In genomic region chr5:121711174-121711927, GRCm38 (mm10) we compare ENCODE assay signal across 8 mouse cellular contexts. TPM values are rescaled to one million over a fixed set of nuclear protein-coding genes. Genes with fewer than 3 reads are reported as not detected.
DNase-seq lines count a peak whose midpoint lies in the region; ATAC-seq and TF ChIP-seq lines count a peak whose summit lies in the region.

Atxn2 (plus strand) TSS chr5:121711337.

- H3K27ac ChIP-seq in embryonic facial prominence, embryonic 12.5 days, result peak within 1 kb of the TSS; percentile 98
- peak within 1 kb of the TSS; percentile 97 for H3K27ac ChIP-seq in kidney, adult 2 months (ENCODE audit: insufficient read depth, low read depth, low read length)
- peak within 1 kb of the TSS; percentile 97 for H3K27ac ChIP-seq in limb, embryonic 11.5 days (replicated peaks; ENCODE audit: low read depth, low read length)
- H3K27ac ChIP-seq in midbrain, embryonic 13.5 days, result peak within 1 kb of the TSS; percentile 98
- peak within 1 kb of the TSS; percentile 82 for H3K27ac ChIP-seq in small intestine, adult 2 months (ENCODE audit: insufficient read depth, low read depth, low read length)

- H3K4me1 ChIP-seq in embryonic facial prominence, embryonic 12.5 days, result peaks cover 25% of the 10 kb centered on the region
- peaks cover 20% of the 10 kb centered on the region; the same call in 1 of the 2 replicates for H3K4me1 ChIP-seq in kidney, adult 2 months (ENCODE audit: control insufficient read depth, insufficient read depth, low read length)
- peaks cover 13% of the 10 kb centered on the region; the same call in 1 of the 2 replicates for H3K4me1 ChIP-seq in limb, embryonic 11.5 days (ENCODE audit: control insufficient read depth, insufficient read depth, low read length)
- peaks cover 39% of the 10 kb centered on the region for H3K4me1 ChIP-seq in midbrain, embryonic 13.5 days (replicated peaks)
- peaks cover 6% of the 10 kb centered on the region; the same call in 1 of the 2 replicates for H3K4me1 ChIP-seq in small intestine, adult 2 months (ENCODE audit: control insufficient read depth, insufficient read depth, insufficient read length, low read length)

- peak; percentile 83 for ATAC-seq in embryonic facial prominence, embryonic 12.5 days (ENCODE audit: insufficient number of reproducible peaks, insufficient read depth, low FRiP score, low TSS enrichment)
- ATAC-seq in limb, embryonic 11.5 days (ENCODE audit: insufficient number of reproducible peaks, low FRiP score, low TSS enrichment, low read depth), result peak; percentile 71
- ATAC-seq in midbrain, embryonic 13.5 days, result peak; percentile 75

- WGBS in embryonic facial prominence, embryonic 12.5 days, result 2% methylated on average over 55 of the region's 103 CpGs
- 5% methylated on average over 94 of the region's 103 CpGs for WGBS in kidney, adult 2 months
- under 1% methylated on average over 53 of the region's 103 CpGs for WGBS in limb, embryonic 11.5 days
- WGBS in midbrain, embryonic 13.5 days, result 0% methylated on average over 47 of the region's 103 CpGs
- WGBS in small intestine, adult 2 months, result 3% methylated on average over 79 of the region's 103 CpGs

- peak; percentile 87 for TF ChIP-seq POLR2A in kidney, adult 2 months (IDR thresholded peaks at IDR 0.05; ENCODE audit: low read depth, low read length)
- TF ChIP-seq POLR2A in small intestine, adult 2 months (IDR thresholded peaks at IDR 0.05; ENCODE audit: low read depth, low read length), result peak; percentile 81; the same call in 1 of the 2 replicates

- H3K9me3 ChIP-seq in embryonic facial prominence, embryonic 12.5 days, result no peaks in the 10 kb centered on the region
- no peaks in the 10 kb centered on the region for H3K9me3 ChIP-seq in limb, embryonic 11.5 days (ENCODE audit: control insufficient read depth, low read length)
- H3K9me3 ChIP-seq in midbrain, embryonic 13.5 days, result no peaks in the 10 kb centered on the region

- peak within 1 kb of the TSS; percentile 97 for H3K9ac ChIP-seq in embryonic facial prominence, embryonic 12.5 days
- H3K9ac ChIP-seq in limb, embryonic 11.5 days (ENCODE audit: low read length), result peak within 1 kb of the TSS; percentile 95
- H3K9ac ChIP-seq in midbrain, embryonic 13.5 days (replicated peaks), result peak within 1 kb of the TSS; percentile 98

- no peak for TF ChIP-seq CTCF in kidney, adult 2 months (conservative IDR thresholded peaks at IDR 0.05; ENCODE audit: insufficient read depth, insufficient read length, low read depth, low read length)
- TF ChIP-seq CTCF in small intestine, adult 2 months (IDR thresholded peaks at IDR 0.05; ENCODE audit: extremely low read depth, insufficient read length, insufficient replicate concordance, low read depth, low read length), result no peak

- peak within 1 kb of the TSS; percentile 89 for H3K4me2 ChIP-seq in embryonic facial prominence, embryonic 12.5 days (replicated peaks)
- peak within 1 kb of the TSS; percentile 63 for H3K4me2 ChIP-seq in limb, embryonic 11.5 days (ENCODE audit: low read depth, severe bottlenecking)
- peak within 1 kb of the TSS; percentile 93 for H3K4me2 ChIP-seq in midbrain, embryonic 13.5 days (replicated peaks)

- H3K4me3 ChIP-seq in embryonic facial prominence, embryonic 12.5 days, result peak within 1 kb of the TSS; percentile 84
- H3K4me3 ChIP-seq in kidney, adult 2 months (ENCODE audit: insufficient read depth, low read depth, low read length), result peak within 1 kb of the TSS; percentile 89
- peak within 1 kb of the TSS; percentile 100 for H3K4me3 ChIP-seq in limb, embryonic 11.5 days (ENCODE audit: low read depth, low read length)
- H3K4me3 ChIP-seq in midbrain, embryonic 13.5 days (replicated peaks), result peak within 1 kb of the TSS; percentile 97
- peak within 1 kb of the TSS; percentile 96 for H3K4me3 ChIP-seq in small intestine, adult 2 months (ENCODE audit: low read depth, low read length)

- H3K27me3 ChIP-seq in embryonic facial prominence, embryonic 12.5 days, result no peaks in the 10 kb centered on the region
- H3K27me3 ChIP-seq in kidney, adult 2 months (replicated peaks; ENCODE audit: control insufficient read depth, insufficient read depth, low read length), result no peaks in the 10 kb centered on the region
- H3K27me3 ChIP-seq in limb, embryonic 11.5 days (ENCODE audit: control insufficient read depth, insufficient read depth, low read length), result no peaks in the 10 kb centered on the region
- no peaks in the 10 kb centered on the region for H3K27me3 ChIP-seq in midbrain, embryonic 13.5 days
- no peaks in the 10 kb centered on the region for H3K27me3 ChIP-seq in small intestine, adult 2 months (ENCODE audit: control insufficient read depth, insufficient read depth, low read length)

- peak; percentile 86 for DNase-seq in 3134 (ENCODE audit: extremely low read depth, insufficient read length, low spot score)
- peak; percentile 87 for DNase-seq in adrenal gland, postnatal 25 days
- DNase-seq in heart, adult 18-20 months, result peak; percentile 90 to 92
- DNase-seq in kidney, adult 2 months, result peak; percentile 90
- peak; percentile 85 for DNase-seq in limb, embryonic 11.5 days (ENCODE audit: low spot score)

- no peaks in the 10 kb centered on the region for H3K36me3 ChIP-seq in embryonic facial prominence, embryonic 12.5 days
- no peaks in the 10 kb centered on the region for H3K36me3 ChIP-seq in kidney, adult 2 months (ENCODE audit: control insufficient read depth, insufficient read depth, low read length)
- H3K36me3 ChIP-seq in limb, embryonic 11.5 days (ENCODE audit: control insufficient read depth, insufficient read depth, low read length), result peaks cover 2% of the 10 kb centered on the region; the same call in 1 of the 2 replicates
- H3K36me3 ChIP-seq in midbrain, embryonic 13.5 days, result no peaks in the 10 kb centered on the region
- no peaks in the 10 kb centered on the region for H3K36me3 ChIP-seq in small intestine, adult 2 months (ENCODE audit: control insufficient read depth, insufficient read depth, low read length)

RNA-seq across cellular contexts. Expression of gene Atxn2, which starts in this region (rescaled TPM):
- total RNA-seq in adrenal gland, postnatal 25 days (2021), result 172 and 216 TPM in 2 replicates
- 72.3 and 91.6 TPM in 2 replicates for polyA plus RNA-seq in embryonic facial prominence, embryonic 12.5 days (2016; fragmentation: Nextera tagmentation; extraction: Ambion mirVana)
- 100 to 1,000 TPM; 137 to 154 TPM for total RNA-seq in heart, adult 18-20 months (2021)
- polyA plus RNA-seq in kidney, adult 2 months (2012; rRNA removed), result 111 and 112 TPM in 2 replicates
- polyA plus RNA-seq in limb, embryonic 11.5 days (2014; fragmentation: Nextera tagmentation; extraction: Ambion mirVana), result 74.4 and 84.9 TPM in 2 replicates
- polyA plus RNA-seq in midbrain, embryonic 13.5 days (2015; fragmentation: Nextera tagmentation; extraction: Ambion mirVana), result 57.6 and 68.1 TPM in 2 replicates
- 68.5 and 108 TPM in 2 replicates for polyA plus RNA-seq in small intestine, adult 2 months (2012; rRNA removed)

Comparison
In these comparisons a context has a peak if more than half of its experiments do, and no peak if none do; other contexts are left out.
1. Peak in every context shown above with its lines: DNase-seq, ATAC-seq, H3K4me3 ChIP-seq and H3K27ac ChIP-seq.